Mouse (Mus musculus): ENCODE results near the gene Cntnap2. TPM values are rescaled to one million over a fixed set of nuclear protein-coding genes. Genes with fewer than 3 reads are reported as not detected.

Cntnap2 gene
- polyA plus RNA-seq, 1 experiment from 2014 or later: 1.5 TPM

DNA sequence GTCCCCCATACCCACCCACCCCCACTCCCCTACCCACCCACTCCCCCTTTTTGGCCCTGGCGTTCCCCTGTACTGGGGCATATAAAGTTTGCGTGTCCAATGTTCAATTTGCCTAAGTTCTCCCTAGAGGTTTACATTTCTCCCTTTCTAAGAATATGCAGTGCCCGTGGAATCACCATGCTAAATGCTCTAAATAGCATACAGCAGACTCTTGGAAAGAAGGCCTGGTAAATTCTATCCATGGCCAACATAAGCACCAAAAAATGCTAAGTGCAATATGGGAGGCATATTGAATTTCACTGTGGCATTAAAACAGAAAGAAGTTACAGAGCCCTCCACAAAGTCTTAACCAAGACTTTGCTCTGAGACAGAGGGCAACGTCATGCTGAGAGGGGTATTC is 177.4 kb downstream of the Cntnap2 start:
- Histone ChIP-seq H3K27ac (no peak overlapping the region), H3K4me3 (no peak overlapping the region), H3K9me3 (replicated peaks) (no peaks in the 10 kb centered on the region), H3K36me3 (no peaks in the 10 kb centered on the region), H3K4me1 (no peaks in the 10 kb centered on the region), H3K27me3 (ENCODE audit: low read depth, poor library complexity, severe bottlenecking) (no peaks in the 10 kb centered on the region)
- no peak for DNase-seq (ENCODE audit: low spot score)
- 94% methylated on average over 4 of the region's 4 CpGs for WGBS

DNA sequence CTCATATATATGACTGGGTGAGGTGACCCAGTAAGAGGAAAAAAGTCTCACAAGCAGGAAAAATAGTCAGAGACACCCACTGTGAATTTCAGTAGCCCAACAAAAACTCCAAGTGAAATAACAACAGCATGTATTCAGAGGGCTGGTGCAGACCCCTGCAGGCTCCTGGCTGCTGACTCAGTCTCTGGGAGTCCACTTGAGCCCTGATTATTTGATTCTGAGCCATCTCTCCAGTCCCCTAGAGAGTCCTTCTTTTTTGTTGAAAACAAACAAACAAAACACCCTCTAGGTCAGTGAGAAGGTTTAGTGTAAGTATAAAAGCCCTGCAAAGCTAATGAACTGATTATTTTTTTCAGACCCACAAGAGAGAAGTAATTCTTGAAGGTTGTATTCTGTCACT is 179.0 kb downstream of the Cntnap2 start:
- Histone ChIP-seq H3K9me3 (replicated peaks) (no peaks in the 10 kb centered on the region), H3K4me1 (no peaks in the 10 kb centered on the region), H3K36me3 (no peaks in the 10 kb centered on the region), H3K4me3 (no peak overlapping the region), H3K27ac (no peak overlapping the region), H3K27me3 (ENCODE audit: low read depth, poor library complexity, severe bottlenecking) (no peaks in the 10 kb centered on the region)
- no peak for DNase-seq (ENCODE audit: low spot score)

DNA sequence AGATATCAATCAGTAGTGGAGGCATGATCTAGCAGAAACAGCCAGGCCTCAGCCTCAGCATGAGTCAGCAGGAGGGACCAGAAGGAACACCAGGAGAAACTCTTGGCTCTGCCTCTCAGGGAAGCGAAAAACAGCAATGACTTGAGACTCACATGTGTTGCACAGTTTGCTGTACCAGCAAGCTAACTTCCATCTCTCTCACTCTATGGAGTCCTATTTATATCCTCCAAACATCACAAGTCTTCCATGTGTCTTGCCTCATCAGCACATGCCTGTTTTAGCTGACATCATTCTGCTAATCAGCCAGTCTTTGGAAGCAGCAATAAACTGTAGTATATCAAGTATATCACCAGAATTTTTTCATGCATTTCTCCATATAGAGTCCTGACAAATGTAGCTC is 182.1 kb downstream of the Cntnap2 start:
- no peaks in the 10 kb centered on the region for H3K4me1 ChIP-seq
- no peaks in the 10 kb centered on the region for H3K27me3 ChIP-seq (ENCODE audit: low read depth, poor library complexity, severe bottlenecking)
- H3K27ac ChIP-seq: no peak overlapping the region
- H3K36me3 ChIP-seq: no peaks in the 10 kb centered on the region
- no peak overlapping the region for H3K4me3 ChIP-seq
- DNase-seq (ENCODE audit: low spot score): no peak
- 84% methylated on average over 1 of the region's 1 CpGs for WGBS
- no peaks in the 10 kb centered on the region for H3K9me3 ChIP-seq (replicated peaks)

DNA sequence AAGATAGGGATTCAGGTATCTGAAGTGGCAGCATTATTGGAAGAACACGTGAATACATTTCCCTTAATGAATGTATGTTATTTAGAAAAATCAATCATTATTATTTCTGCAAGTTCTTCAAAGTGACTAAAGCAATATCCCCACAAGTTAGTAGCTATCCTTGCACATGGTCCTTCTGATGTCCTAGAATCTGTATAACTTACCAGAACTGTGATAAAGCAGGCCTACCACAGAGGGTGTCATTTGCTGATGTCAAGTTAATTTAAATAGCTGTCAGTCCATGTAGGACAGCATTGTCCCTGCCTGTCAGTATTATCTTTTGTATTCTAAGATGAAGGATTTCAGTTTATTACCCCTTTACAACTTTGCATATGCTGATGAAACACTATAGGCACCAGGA is 185.5 kb downstream of the Cntnap2 start:
- no peak for DNase-seq (ENCODE audit: low spot score)
- H3K4me3 ChIP-seq: no peak overlapping the region
- H3K27ac ChIP-seq: no peak overlapping the region
- H3K36me3 ChIP-seq: no peaks in the 10 kb centered on the region
- H3K9me3 ChIP-seq (replicated peaks): no peaks in the 10 kb centered on the region
- no peaks in the 10 kb centered on the region for H3K27me3 ChIP-seq (ENCODE audit: low read depth, poor library complexity, severe bottlenecking)
- 89% methylated on average over 1 of the region's 1 CpGs for WGBS
- H3K4me1 ChIP-seq: no peaks in the 10 kb centered on the region

DNA sequence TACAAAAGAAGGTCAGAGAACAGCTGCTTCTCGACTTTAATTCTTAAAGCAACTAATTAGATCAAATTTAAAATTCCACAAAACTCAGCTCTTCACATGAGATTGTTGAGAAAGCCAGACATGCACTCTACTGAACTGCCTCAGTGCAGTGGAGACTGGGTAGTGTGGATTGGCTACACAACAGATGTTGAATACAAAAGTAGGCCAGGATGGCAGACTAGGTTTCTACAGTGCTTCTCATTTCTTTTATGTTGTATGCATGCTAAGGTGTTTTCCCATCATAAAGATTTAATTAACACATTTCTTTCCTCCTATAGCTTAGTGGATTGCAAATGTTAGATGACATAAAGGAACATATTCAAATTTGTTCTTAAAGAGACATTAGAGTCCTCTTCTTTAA is 198.9 kb downstream of the Cntnap2 start:
- H3K27ac ChIP-seq: no peak overlapping the region
- H3K36me3 ChIP-seq: no peaks in the 10 kb centered on the region
- no peak overlapping the region for H3K4me3 ChIP-seq
- H3K9me3 ChIP-seq (replicated peaks): no peaks in the 10 kb centered on the region
- WGBS: 71% methylated on average over 1 of the region's 1 CpGs
- no peaks in the 10 kb centered on the region for H3K27me3 ChIP-seq (ENCODE audit: low read depth, poor library complexity, severe bottlenecking)
- DNase-seq (ENCODE audit: low spot score): no peak
- no peaks in the 10 kb centered on the region for H3K4me1 ChIP-seq

DNA sequence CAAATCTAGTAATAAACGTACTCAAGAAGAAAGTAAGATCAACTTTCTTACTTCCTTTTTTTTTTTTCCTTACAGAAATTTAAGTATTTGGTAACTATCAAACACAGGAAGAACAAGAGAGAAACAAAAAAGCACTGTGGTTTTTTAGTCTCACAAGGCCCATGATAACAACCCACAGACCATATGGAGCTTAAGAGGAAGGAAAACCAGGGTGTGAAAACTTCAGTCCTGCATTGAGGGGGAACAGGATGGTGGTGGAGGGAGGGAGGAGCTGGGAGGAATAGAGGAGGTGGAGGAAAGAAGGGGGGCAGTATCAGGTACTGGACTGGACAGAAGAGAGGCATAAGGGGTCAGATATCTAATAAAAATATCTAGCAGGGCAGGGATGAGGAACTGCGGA is 212.4 kb downstream of the Cntnap2 start:
- WGBS: 90% methylated on average over 2 of the region's 2 CpGs
- Histone ChIP-seq H3K27me3 (ENCODE audit: low read depth, poor library complexity, severe bottlenecking) (no peaks in the 10 kb centered on the region), H3K27ac (no peak overlapping the region), H3K36me3 (no peaks in the 10 kb centered on the region), H3K9me3 (replicated peaks) (no peaks in the 10 kb centered on the region), H3K4me3 (no peak overlapping the region), H3K4me1 (no peaks in the 10 kb centered on the region)
- DNase-seq (ENCODE audit: low spot score): no peak

DNA sequence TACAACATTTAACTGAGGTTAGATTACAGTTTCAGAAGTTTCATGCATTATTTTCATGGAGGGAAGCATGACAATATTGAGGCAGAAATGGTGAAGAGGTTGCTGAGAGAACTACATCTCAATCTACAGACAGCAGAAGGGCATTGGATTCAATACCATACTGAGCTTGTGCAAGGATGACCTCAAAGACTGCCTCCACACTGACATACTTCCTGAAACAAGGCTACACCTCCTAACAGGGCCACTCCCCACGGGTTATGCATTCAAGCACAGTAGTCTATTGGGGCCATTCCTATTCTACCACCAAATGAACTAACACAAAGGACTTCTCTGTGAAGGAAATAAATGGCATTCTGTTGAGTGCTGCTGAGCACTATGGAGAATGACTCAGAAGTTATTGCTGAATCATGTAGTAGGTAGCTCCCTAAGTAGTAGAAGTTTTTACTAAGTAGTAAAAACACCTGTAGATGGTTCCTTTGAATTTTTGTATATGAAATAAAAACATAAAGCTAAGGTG is 214.2 kb downstream of the Cntnap2 start:
- WGBS: 67% methylated on average over 1 of the region's 1 CpGs
- Histone ChIP-seq H3K9me3 (replicated peaks) (no peaks in the 10 kb centered on the region), H3K4me1 (no peaks in the 10 kb centered on the region), H3K4me3 (no peak overlapping the region), H3K27ac (no peak overlapping the region), H3K36me3 (no peaks in the 10 kb centered on the region), H3K27me3 (ENCODE audit: low read depth, poor library complexity, severe bottlenecking) (no peaks in the 10 kb centered on the region)
- no peak for DNase-seq (ENCODE audit: low spot score)

DNA sequence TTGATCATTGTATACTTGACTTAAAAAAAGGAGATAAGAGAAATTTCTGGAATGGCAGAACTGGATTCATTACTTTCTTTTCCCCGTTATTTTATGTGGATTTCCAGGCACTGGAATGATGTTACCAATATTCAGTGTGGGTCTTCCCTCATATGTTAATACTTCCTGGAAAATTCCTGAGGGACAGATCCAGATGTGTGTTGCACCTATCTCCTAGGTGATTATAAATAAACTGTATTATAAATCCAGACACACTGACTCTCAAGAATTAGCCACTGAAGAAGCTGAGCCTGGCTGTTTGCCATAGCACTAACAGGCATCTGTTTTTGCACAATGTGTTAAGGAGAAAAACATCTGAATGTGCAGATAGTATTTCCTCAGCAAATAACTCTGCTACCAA is 231.0 kb downstream of the Cntnap2 start:
- WGBS: 97% methylated on average over 1 of the region's 1 CpGs
- H3K27me3 ChIP-seq (ENCODE audit: low read depth, poor library complexity, severe bottlenecking): no peaks in the 10 kb centered on the region
- no peaks in the 10 kb centered on the region for H3K4me1 ChIP-seq
- no peaks in the 10 kb centered on the region for H3K9me3 ChIP-seq (replicated peaks)
- no peaks in the 10 kb centered on the region for H3K36me3 ChIP-seq
- DNase-seq (ENCODE audit: low spot score): no peak
- H3K4me3 ChIP-seq: no peak overlapping the region
- H3K27ac ChIP-seq: no peak overlapping the region

DNA sequence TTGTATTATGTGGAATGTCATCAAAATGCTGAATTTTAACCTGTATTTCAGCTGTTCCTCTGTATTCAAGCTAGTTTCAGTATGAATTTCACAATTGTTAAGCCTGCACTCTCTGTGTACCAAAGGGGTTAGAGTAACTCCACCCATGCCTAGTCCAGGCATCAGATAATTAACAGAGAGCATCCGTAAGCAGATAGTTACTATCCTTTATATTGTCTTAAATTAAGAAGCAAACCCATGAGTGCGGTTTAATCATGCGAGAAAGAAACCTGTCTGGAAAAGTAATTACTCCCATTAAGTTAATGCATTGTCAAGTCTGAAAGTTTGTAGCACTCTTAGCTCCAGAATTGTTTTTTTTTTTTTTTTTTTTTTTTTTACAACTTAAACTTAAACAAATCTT is 258.3 kb downstream of the Cntnap2 start:
- Histone ChIP-seq H3K4me3 (no peak overlapping the region), H3K9me3 (replicated peaks) (no peaks in the 10 kb centered on the region), H3K27ac (no peak overlapping the region), H3K36me3 (no peaks in the 10 kb centered on the region), H3K27me3 (ENCODE audit: low read depth, poor library complexity, severe bottlenecking) (no peaks in the 10 kb centered on the region), H3K4me1 (no peaks in the 10 kb centered on the region)
- DNase-seq (ENCODE audit: low spot score): no peak
- WGBS: 80% methylated on average over 3 of the region's 3 CpGs

DNA sequence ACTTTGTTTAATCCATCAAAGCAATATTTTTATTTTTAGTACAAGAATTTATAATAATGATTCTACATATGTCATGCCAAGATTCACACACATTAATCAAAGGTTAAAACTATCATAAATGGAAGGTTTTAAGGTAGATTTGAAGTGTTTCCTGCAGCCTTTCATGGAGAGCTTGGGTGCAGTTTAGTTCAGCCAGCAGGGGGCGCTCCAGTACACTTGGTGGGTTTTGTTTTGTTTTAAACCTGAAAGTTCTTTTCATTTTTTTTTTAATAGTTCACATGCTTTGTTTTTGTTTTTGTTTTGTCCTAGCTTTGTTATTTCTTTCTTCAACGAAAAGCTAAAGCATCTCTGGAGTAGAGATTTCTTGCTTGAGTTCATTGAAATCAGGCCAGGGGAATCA is 264.3 kb downstream of the Cntnap2 start:
- Histone ChIP-seq H3K4me1 (no peaks in the 10 kb centered on the region), H3K36me3 (no peaks in the 10 kb centered on the region), H3K4me3 (no peak overlapping the region), H3K27ac (no peak overlapping the region), H3K27me3 (ENCODE audit: low read depth, poor library complexity, severe bottlenecking) (no peaks in the 10 kb centered on the region), H3K9me3 (replicated peaks) (no peaks in the 10 kb centered on the region)
- peak; percentile 75 for DNase-seq (ENCODE audit: low spot score)
- 3% methylated on average over 2 of the region's 2 CpGs for WGBS

DNA sequence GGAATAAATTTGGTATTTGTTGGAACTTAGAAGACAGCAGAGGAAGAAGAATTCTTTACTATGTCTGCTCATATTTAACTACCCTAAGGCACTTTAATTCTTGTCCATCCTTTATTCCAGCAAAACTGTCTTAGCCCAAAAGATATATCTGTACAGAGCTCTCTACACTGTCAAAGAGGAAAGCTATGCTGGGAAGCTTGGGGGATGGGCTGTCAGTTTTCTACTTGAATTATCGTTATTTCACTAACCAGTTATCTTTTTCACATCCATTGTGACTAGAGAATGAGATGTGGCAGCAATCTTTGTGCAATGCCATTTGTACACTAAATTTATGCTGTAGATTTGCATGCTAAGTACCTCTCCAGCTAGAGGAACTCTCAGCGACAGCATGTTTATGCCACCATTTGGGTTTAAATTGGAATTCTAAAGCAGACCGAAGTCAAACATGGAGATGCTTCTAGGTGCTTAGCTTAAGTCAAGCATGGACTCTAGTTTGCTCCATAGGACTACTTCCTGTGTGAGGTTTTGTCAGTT is 268.9 kb downstream of the Cntnap2 start:
- Histone ChIP-seq H3K36me3 (no peaks in the 10 kb centered on the region), H3K27ac (no peak overlapping the region), H3K4me1 (no peaks in the 10 kb centered on the region), H3K4me3 (no peak overlapping the region), H3K9me3 (replicated peaks) (no peaks in the 10 kb centered on the region), H3K27me3 (ENCODE audit: low read depth, poor library complexity, severe bottlenecking) (no peaks in the 10 kb centered on the region)
- 86% methylated on average over 3 of the region's 3 CpGs for WGBS
- DNase-seq (ENCODE audit: low spot score): no peak

DNA sequence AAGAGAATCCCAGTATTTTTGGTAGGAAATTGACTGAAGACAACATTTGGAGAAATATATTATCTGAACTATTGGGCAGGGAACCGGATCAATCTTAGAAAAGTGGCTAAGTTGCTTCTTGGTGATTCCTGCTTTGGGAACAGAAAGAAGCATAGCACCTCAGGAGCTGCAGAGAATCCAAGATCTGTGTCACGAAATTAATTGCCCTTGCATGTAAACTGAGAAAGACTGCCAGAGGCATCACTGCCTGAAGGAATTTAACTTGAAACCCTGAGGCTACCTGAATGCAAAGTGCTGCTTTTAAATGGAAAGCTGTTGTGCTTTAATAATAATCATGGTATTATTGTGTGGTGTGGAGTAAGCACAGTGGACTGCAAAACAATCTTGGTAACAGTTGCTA is 286.2 kb downstream of the Cntnap2 start:
- H3K36me3 ChIP-seq: no peaks in the 10 kb centered on the region
- no peaks in the 10 kb centered on the region for H3K9me3 ChIP-seq (replicated peaks)
- 81% methylated on average over 2 of the region's 2 CpGs for WGBS
- no peak overlapping the region for H3K4me3 ChIP-seq
- DNase-seq (ENCODE audit: low spot score): no peak
- H3K27ac ChIP-seq: no peak overlapping the region
- H3K27me3 ChIP-seq (ENCODE audit: low read depth, poor library complexity, severe bottlenecking): no peaks in the 10 kb centered on the region
- H3K4me1 ChIP-seq: no peaks in the 10 kb centered on the region

DNA sequence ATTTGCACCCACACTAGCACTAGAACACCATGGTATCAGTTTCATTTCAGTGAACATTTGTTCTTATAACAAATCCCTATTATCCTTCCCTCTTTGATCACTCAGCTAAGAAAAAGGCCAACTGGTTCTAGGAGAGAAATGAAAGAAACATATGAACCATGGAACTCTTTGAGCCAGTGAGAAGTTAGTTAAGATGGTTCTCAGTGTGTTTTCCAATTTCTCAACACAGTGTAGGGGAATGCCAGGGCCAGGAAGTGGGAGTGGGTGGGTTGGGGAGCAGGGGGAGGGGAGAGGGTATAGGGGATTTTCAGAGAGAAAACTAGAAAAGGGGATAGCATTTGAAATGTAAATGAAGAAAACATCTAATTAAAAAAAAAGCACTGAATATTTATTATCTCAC is 286.8 kb downstream of the Cntnap2 start:
- no peak overlapping the region for H3K27ac ChIP-seq
- H3K4me1 ChIP-seq: no peaks in the 10 kb centered on the region
- no peak for DNase-seq (ENCODE audit: low spot score)
- no peaks in the 10 kb centered on the region for H3K36me3 ChIP-seq
- no peaks in the 10 kb centered on the region for H3K27me3 ChIP-seq (ENCODE audit: low read depth, poor library complexity, severe bottlenecking)
- no peaks in the 10 kb centered on the region for H3K9me3 ChIP-seq (replicated peaks)
- H3K4me3 ChIP-seq: no peak overlapping the region

DNA sequence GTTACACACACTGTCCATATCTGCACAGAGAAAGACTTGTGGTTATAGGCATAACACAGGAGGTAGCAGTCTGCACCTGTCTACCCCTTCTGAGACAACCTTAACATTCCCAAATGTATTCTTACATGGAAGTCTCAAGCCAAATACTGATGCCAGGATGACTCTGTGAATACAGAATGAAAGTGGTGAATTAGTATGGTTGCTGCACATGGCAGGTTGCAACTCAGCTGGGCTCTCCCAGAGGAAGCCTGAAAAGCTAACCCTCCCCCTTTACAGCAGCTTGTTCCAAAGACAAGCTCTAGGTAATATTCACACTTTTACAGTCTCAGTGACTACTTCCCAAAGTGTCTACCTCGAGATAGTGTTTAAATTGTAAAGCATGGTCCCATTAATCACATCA is 307.3 kb downstream of the Cntnap2 start:
- DNase-seq (ENCODE audit: low spot score): no peak
- WGBS: 30% methylated on average over 1 of the region's 1 CpGs
- H3K4me1 ChIP-seq: no peaks in the 10 kb centered on the region

More for the DNA sequence above, 307.3 kb downstream of the Cntnap2 start:
- H3K27me3 ChIP-seq (ENCODE audit: low read depth, poor library complexity, severe bottlenecking): no peaks in the 10 kb centered on the region
- no peaks in the 10 kb centered on the region for H3K36me3 ChIP-seq
- no peaks in the 10 kb centered on the region for H3K9me3 ChIP-seq (replicated peaks)
- no peak overlapping the region for H3K27ac ChIP-seq
- H3K4me3 ChIP-seq: no peak overlapping the region
